Mouse (Mus musculus) yolk sac, embryonic 10.5 days (tissue): ENCODE measurements around the gene Flnc.

Source experiments
- DNase-seq: peaks from one replicate; pipeline ENCODE4 v3.0.0-alpha.2; 2017; ENCODE audit warnings: low spot score

Gene Flnc

GRCm38 (mm10) chr6:29484716-29485559, 51.9 kb downstream of the Flnc start:
- peak; percentile 60 for DNase-seq

GRCm38 (mm10) chr6:29485951-29486350, 52.9 kb downstream of the Flnc start:
- DNase-seq = no peak

- DNase-seq = no peak
Observed at GRCm38 (mm10) chr6:29494101-29494500, 61.0 kb downstream of the Flnc start.

GRCm38 (mm10) chr6:29496270-29496669, 63.2 kb downstream of the Flnc start:
- DNase-seq = no peak

- no peak for DNase-seq
Observed at GRCm38 (mm10) chr6:29497791-29498190, 64.7 kb downstream of the Flnc start.

GRCm38 (mm10) chr6:29500177-29500576, 67.1 kb downstream of the Flnc start:
- DNase-seq = no peak

- DNase-seq = no peak
Observed at GRCm38 (mm10) chr6:29500810-29501209, 67.8 kb downstream of the Flnc start.

GRCm38 (mm10) chr6:29501599-29501998, 68.5 kb downstream of the Flnc start:
- DNase-seq = no peak

GRCm38 (mm10) chr6:29505493-29505892, 72.4 kb downstream of the Flnc start:
- no peak for DNase-seq

GRCm38 (mm10) chr6:29506834-29507233, 73.8 kb downstream of the Flnc start:
- DNase-seq = no peak

- peak; percentile 52 for DNase-seq
Observed at GRCm38 (mm10) chr6:29507447-29508309, 74.6 kb downstream of the Flnc start, which contains the start of gene Kcp. TSS of gene Kcp (minus strand) at chr6:29507952.

- no peak for DNase-seq
Observed at GRCm38 (mm10) chr6:29509086-29509485, 76.0 kb downstream of the Flnc start.
